ENCODE assay signal across 5 mouse cellular contexts in genomic region chr7:15329511-15329910, GRCm38 (mm10).
A peak's percentile ranks its signal among the peaks of the same experiment; 100 is the strongest.
DNase-seq lines count a peak whose midpoint lies in the region.

No protein-coding gene starts in this region.

- peak; percentile 2 for DNase-seq in ES-CJ7 (ENCODE audit: low read depth, low spot score)
- peak; percentile 1 for DNase-seq in R1 (ENCODE audit: low read depth, low spot score)
- DNase-seq in ZHBTc4 (ENCODE audit: low read depth, low spot score), result peak; percentile 1
- DNase-seq in heart, adult 11 months, result peak; percentile 90
- peak; percentile 6 for DNase-seq in thymus, postnatal 4 days

Comparison
In these comparisons a context has a peak if more than half of its experiments do, and no peak if none do; other contexts are left out.
1. Peak in every context shown above with its lines: DNase-seq.
2. DNase-seq: peak in every context shown above with its lines; median percentile 90 in heart, adult 11 months; 6 in thymus, postnatal 4 days; 2 in ES-CJ7; 1 in R1; 1 in ZHBTc4.